Mouse (Mus musculus) adrenal gland, adult (tissue): Measurements from ENCODE around the gene Cdk9.

Source experiments
- DNase-seq, 2 experiments: peaks; one replicate each; pipeline ENCODE4 v3.0.0; 2022 to 2023; ENCODE audit warnings: low spot score in 1 of 2; ENCODE audit not compliant: inconsistent age in 2 of 2

The Cdk9 gene

GRCm38 (mm10) chr2:32680961-32681650 is 31.8 kb downstream of the Cdk9 start:
- DNase-seq, result no peak

DNA sequence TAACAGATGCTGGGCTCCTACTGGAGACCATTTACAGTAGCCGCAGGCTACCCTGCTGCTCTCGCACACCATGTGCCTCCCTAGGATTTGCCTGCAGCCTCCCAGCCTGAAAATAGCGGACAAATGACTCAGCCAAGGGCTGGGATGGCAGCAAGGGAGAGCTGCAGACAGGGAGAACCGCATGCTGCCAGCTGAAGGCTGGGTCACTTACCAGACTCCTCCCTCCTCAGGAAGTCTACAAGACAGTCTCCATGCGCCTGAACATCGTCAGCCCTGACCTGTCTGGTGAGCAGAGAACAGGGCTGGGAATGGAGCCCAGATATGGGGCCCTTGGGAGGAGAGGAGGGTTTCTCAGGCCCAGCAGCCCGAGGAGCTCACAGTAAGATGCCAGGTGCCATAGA is 32.8 kb downstream of the Cdk9 start:
- peak; percentile 83 to 88 for DNase-seq

DNA sequence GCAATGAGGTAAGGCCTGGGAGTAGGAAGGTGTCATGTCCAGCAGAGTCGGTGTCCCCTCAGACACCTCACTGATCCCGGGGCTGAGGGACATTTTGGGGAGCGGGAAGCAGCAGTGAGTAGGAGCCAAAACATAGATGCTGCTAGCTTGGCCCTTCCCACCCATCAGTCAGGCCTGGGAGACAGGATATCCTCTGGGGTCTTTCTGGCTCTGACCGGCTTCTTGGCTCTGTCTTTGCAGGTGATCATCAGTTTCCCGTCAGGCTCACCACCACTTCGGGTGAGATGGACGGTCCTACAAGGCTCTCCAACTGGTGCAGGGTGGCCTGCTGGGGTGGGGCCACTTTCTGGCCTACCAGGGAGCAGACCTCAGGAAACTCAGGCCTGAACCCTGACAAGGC is 35.2 kb downstream of the Cdk9 start:
- DNase-seq, result no peak

GRCm38 (mm10) chr2:32676821-32677220 is 36.1 kb downstream of the Cdk9 start:
- DNase-seq, result no peak

- DNase-seq, result no peak
These were observed 39.5 kb downstream of the Cdk9 start for GRCm38 (mm10) chr2:32673176-32673917.

DNA sequence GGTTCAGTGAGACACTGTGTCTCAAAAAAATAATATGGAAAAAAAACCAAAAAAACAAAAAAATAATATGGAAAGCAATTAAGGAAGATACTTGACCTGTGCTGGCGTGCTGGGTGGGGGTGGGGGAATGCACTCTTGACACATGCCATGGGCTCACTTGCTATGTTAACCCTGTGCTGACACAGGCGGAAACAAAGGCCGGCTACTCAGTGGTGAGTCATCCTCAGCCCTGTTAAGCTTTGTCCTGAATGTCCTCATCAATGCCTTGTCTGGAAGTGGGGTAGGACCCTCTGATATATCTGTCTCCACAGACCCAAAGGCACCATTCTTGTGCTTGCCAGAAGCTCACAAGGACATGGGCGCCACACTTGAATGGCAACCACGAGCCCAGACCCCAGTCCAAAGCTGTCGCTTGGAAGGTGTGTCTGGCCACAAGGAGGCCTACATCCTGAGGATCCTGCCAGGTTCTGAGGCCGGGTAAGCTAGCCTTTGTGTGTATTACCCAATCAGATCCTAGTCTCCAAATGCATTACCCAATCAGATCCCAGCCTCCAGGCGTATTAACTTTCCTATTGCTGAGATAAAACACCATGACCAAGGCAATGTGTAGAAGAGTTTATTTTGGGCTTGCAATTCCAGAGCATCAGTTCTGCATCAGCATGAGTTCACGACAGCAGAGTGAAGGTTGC is 40.8 kb downstream of the Cdk9 start:
- DNase-seq, result no peak

DNA sequence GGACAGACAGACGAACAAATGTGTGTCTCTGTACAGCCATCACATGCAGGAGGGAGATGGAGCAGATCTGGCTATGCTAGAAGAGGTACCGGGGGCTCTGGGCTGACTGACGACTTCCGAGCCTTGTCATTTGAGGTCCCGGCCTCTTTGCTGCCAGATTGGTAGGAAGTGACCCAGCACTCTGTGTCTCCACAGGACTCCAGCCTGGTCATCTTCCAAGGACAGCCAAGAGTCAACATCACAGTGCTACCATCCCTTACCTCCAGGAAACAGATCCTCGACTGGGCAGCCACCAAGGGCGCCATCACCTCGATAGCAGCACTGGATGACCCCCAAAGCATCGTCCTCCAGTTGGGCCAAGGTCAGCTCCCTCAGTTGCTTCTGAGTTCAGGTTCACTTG is 41.7 kb downstream of the Cdk9 start:
- DNase-seq, result peak; percentile 36 to 60

DNA sequence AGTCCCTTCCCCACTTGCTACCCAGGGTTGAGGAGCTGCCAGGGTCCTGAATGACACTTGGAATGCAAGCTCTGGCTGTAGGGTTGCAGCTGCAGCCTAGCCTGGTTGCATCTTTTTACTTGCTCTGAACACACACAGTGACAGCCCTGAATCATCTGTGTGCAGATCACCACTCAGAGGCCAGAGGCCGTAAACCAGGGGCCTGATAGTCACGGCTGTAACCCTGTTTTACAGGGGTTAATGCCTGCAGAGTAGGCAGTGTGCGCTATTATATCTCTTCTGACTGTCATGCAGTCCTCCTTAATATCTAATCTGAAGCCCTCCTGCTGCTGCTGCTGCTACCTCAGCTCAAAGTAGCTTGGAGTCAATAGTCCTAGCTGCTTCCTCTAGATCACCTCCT is 43.0 kb downstream of the Cdk9 start:
- no peak for DNase-seq

DNA sequence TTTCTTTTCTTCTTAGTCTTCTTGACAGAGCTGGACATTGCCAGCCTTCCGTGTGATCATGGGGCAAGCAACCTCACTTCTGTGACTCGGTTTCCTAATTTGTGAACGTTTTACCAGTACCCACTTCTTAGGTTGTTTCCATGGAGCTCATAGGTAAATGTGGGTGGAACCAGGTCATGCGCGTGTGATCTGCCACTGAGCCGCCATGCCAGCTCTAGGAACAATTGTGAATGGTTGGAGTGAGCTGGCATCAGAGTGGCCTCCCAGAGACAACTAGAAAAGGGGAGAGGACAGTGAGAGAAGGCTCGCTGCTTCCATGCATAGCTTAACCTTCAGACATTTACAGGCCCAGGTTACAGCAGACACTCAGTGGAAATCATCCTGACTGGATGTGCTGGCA is 44.7 kb downstream of the Cdk9 start:
- DNase-seq, result no peak

GRCm38 (mm10) chr2:32667775-32668174 is 45.1 kb downstream of the Cdk9 start:
- no peak for DNase-seq

DNA sequence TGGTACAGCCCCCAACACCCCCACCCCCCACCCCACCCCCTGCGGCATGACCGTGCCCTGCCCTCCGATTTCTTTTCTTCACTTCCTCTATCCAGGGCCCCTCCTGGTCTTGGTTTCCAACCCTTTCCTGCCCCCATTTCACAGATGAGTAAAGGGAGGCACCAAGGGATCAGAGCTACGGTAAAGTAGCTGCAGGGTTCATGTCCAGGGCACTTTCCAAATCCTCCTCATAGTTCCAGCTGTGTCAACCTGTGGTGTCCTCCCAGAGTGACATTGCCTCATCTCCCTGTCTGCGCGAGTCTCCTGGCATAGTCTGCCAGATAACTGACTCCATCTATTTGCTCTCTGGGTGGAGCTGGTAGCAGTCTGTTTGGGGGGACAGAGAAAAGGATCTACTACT is 47.0 kb downstream of the Cdk9 start:
- no peak for DNase-seq

GRCm38 (mm10) chr2:32665345-32665744 is 47.5 kb downstream of the Cdk9 start:
- DNase-seq, result no peak

GRCm38 (mm10) chr2:32662291-32662690 is 50.6 kb downstream of the Cdk9 start:
- no peak for DNase-seq

GRCm38 (mm10) chr2:32661509-32662107 is 51.3 kb downstream of the Cdk9 start:
- peak; percentile 78 to 82 for DNase-seq

DNA sequence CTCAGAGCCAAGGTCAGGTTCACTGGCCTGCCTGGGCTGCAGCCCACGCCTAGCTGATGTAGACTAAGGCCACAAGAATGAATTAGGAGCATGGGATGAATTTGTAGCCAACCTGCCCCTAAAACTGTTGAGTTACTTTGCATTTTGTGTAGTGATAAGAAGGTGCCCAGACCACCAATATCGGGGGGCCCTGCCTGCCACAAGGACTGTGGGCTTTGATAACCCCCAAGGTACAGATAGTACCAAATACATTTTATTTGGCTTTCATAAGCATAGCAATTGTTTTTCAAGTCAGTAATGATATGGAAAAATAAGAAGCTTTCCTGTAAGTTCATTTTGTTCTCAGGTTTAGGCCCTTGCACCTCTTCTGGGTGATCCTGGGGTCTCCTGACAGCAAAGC is 54.0 kb downstream of the Cdk9 start:
- DNase-seq, result no peak

DNA sequence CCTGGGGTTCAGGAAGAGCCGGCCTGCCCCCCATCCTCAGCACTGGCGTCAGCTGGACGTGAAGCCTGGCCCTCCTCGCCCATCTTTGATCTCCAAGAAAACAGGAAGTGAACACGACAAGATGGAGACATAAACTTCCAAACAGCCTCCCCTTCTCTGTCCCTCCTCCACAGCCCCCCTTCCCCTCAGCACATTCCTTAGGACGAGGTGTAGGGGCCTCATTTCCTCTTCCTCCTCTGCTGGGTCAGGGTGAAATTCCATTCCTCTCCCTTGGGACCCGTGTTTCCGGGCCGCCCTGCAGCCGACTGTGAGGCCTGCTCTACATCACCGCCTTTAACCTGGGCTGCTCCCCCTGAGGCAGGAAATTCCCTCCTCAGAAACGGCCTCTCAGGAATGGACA is 57.0 kb downstream of the Cdk9 start:
- peak; percentile 76 to 82 for DNase-seq
